In the genomic region with DNA sequence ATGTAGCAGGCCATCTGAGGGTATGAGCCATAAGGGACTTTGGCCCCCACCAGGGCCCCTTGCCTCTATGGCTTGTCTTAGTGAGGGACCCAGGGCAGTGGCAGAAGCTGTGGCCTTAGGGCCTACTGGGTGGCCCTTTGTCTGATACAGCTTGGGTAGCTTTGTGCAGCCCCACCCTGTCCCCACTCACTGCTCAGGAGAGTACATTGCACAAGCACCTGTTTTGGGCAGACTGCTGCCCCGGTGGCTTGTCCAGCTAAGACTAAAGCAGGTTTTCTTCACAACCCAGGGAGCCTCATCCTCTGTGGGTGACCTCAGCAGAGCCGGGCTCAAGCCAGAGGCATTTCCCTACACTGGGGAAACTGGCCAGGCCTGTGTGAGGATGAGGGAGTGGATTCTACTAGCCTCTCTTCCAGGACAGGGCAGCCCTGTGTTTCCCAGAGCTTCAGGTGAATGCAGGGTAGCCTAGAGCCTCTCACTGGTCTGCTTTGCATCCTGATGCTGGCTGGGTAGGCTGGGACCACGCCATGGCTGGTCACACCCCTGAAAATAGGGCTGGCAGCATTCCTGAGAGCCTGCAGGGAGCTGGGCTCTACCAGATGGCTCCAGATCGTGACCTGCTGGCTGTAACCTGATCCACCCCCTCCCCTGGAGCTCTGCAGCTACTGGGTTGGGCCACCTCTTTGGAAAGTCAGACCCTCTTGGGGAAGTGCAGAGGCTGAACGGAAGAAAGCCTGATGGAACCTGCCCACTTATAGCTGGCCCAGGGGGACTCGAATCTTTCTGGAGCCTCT, we compare ENCODE assay signal across 8 mouse cellular contexts. TPM values are rescaled to one million over a fixed set of nuclear protein-coding genes. Genes with fewer than 3 reads are reported as not detected.
DNase-seq lines count a peak whose midpoint lies in the region; ATAC-seq lines count a peak whose summit lies in the region.

No protein-coding gene starts in this region.

- H3K9ac ChIP-seq in midbrain, embryonic 13.5 days (replicated peaks) = no peak overlapping the region
- no peak overlapping the region for H3K9ac ChIP-seq in embryonic facial prominence, embryonic 14.5 days (ENCODE audit: low read depth, low read length)
- 0 out of 2 replicates have a peak overlapping the region, but pooled peaks have one; percentile 18 for H3K9ac ChIP-seq in limb, embryonic 12.5 days (replicated peaks)
- peak overlapping the region; percentile 17; the same call in 1 of the 2 replicates for H3K9ac ChIP-seq in stomach, embryonic 16.5 days (ENCODE audit: low read length)

- WGBS in midbrain, embryonic 10.5 days = 12% methylated on average over 6 of the region's 6 CpGs
- WGBS in midbrain, embryonic 13.5 days = 12% methylated on average over 6 of the region's 6 CpGs
- WGBS in embryonic facial prominence, embryonic 14.5 days = 5% methylated on average over 6 of the region's 6 CpGs
- 11% methylated on average over 6 of the region's 6 CpGs for WGBS in limb, embryonic 12.5 days
- 13% methylated on average over 6 of the region's 6 CpGs for WGBS in stomach, embryonic 16.5 days

- intact Hi-C loops in heart, postnatal 36 days (cut with DNase I) = loop anchor here (2.0 kb wide), 1 partner anchor 13 kb away; no protein-coding TSS in a partner anchor

- H3K36me3 ChIP-seq in midbrain, embryonic 10.5 days = no peaks in the 10 kb centered on the region
- no peaks in the 10 kb centered on the region for H3K36me3 ChIP-seq in midbrain, embryonic 13.5 days
- H3K36me3 ChIP-seq in embryonic facial prominence, embryonic 14.5 days (ENCODE audit: control insufficient read depth, insufficient read depth, low read length) = no peaks in the 10 kb centered on the region
- no peaks in the 10 kb centered on the region for H3K36me3 ChIP-seq in limb, embryonic 12.5 days
- no peaks in the 10 kb centered on the region for H3K36me3 ChIP-seq in stomach, embryonic 16.5 days (ENCODE audit: control insufficient read depth, insufficient read depth, low read length)

- H3K9me3 ChIP-seq in midbrain, embryonic 10.5 days (replicated peaks) = no peaks in the 10 kb centered on the region
- no peaks in the 10 kb centered on the region for H3K9me3 ChIP-seq in midbrain, embryonic 13.5 days
- no peaks in the 10 kb centered on the region for H3K9me3 ChIP-seq in embryonic facial prominence, embryonic 14.5 days (ENCODE audit: control insufficient read depth, low read length)
- no peaks in the 10 kb centered on the region for H3K9me3 ChIP-seq in limb, embryonic 12.5 days
- no peaks in the 10 kb centered on the region for H3K9me3 ChIP-seq in stomach, embryonic 16.5 days (replicated peaks; ENCODE audit: control insufficient read depth, low read length)

- peaks cover 33% of the 10 kb centered on the region for H3K4me1 ChIP-seq in midbrain, embryonic 10.5 days
- H3K4me1 ChIP-seq in midbrain, embryonic 13.5 days (replicated peaks) = peaks cover 5% of the 10 kb centered on the region; the same call in 1 of the 2 replicates
- peaks cover 23% of the 10 kb centered on the region for H3K4me1 ChIP-seq in embryonic facial prominence, embryonic 14.5 days (ENCODE audit: control insufficient read depth, insufficient read depth, low read length)
- H3K4me1 ChIP-seq in limb, embryonic 12.5 days (replicated peaks) = peaks cover 47% of the 10 kb centered on the region
- peaks cover 34% of the 10 kb centered on the region for H3K4me1 ChIP-seq in stomach, embryonic 16.5 days (ENCODE audit: control insufficient read depth, insufficient read depth, low read length)

- H3K4me3 ChIP-seq in midbrain, embryonic 10.5 days = no peak overlapping the region
- H3K4me3 ChIP-seq in midbrain, embryonic 13.5 days (replicated peaks) = no peak overlapping the region
- no peak overlapping the region for H3K4me3 ChIP-seq in embryonic facial prominence, embryonic 14.5 days (ENCODE audit: low read depth, low read length)
- H3K4me3 ChIP-seq in limb, embryonic 12.5 days (replicated peaks) = no peak overlapping the region
- H3K4me3 ChIP-seq in stomach, embryonic 16.5 days (replicated peaks; ENCODE audit: low read length) = no peak overlapping the region

- H3K4me2 ChIP-seq in midbrain, embryonic 13.5 days (replicated peaks) = no peak overlapping the region
- no peak overlapping the region for H3K4me2 ChIP-seq in embryonic facial prominence, embryonic 14.5 days (ENCODE audit: low read depth, low read length)
- peak overlapping the region; percentile 18 for H3K4me2 ChIP-seq in limb, embryonic 12.5 days
- no peak overlapping the region for H3K4me2 ChIP-seq in stomach, embryonic 16.5 days (ENCODE audit: low read depth, low read length)

- ATAC-seq in midbrain, embryonic 13.5 days = no peak
- ATAC-seq in embryonic facial prominence, embryonic 14.5 days (ENCODE audit: low read depth) = peak; percentile 92
- peak; percentile 87 for ATAC-seq in limb, embryonic 12.5 days (ENCODE audit: insufficient number of reproducible peaks, insufficient read depth, low FRiP score, low TSS enrichment, low read depth)
- peak; percentile 68 for ATAC-seq in stomach, embryonic 16.5 days (ENCODE audit: insufficient read depth, low FRiP score)
- ATAC-seq in megakaryocyte, adult 5-6 weeks (ENCODE audit: poor library complexity, severe bottlenecking) = no peak

- DNase-seq in midbrain, embryonic 10.5 days (ENCODE audit: low spot score) = peak; percentile 61
- peak; percentile 91 for DNase-seq in embryonic facial prominence, embryonic 14.5 days (ENCODE audit: low spot score)
- DNase-seq in heart, postnatal 36 days = peak; percentile 60 to 67
- DNase-seq in adrenal gland, postnatal 4 days (ENCODE audit: low spot score in 2 of 2) = no peak

- no peaks in the 10 kb centered on the region for H3K27me3 ChIP-seq in midbrain, embryonic 10.5 days (ENCODE audit: low read depth, poor library complexity, severe bottlenecking)
- no peaks in the 10 kb centered on the region for H3K27me3 ChIP-seq in midbrain, embryonic 13.5 days
- no peaks in the 10 kb centered on the region for H3K27me3 ChIP-seq in embryonic facial prominence, embryonic 14.5 days (replicated peaks; ENCODE audit: control insufficient read depth, insufficient read depth, low read length)
- H3K27me3 ChIP-seq in limb, embryonic 12.5 days = no peaks in the 10 kb centered on the region
- no peaks in the 10 kb centered on the region for H3K27me3 ChIP-seq in stomach, embryonic 16.5 days (ENCODE audit: control insufficient read depth, insufficient read depth, low read length)

- peak overlapping the region; percentile 57 for H3K27ac ChIP-seq in midbrain, embryonic 10.5 days (replicated peaks)
- no peak overlapping the region for H3K27ac ChIP-seq in midbrain, embryonic 13.5 days
- H3K27ac ChIP-seq in embryonic facial prominence, embryonic 14.5 days (replicated peaks; ENCODE audit: low read depth, low read length) = peak overlapping the region; percentile 35; the same call in 1 of the 2 replicates
- H3K27ac ChIP-seq in limb, embryonic 12.5 days = peak overlapping the region; percentile 91
- H3K27ac ChIP-seq in stomach, embryonic 16.5 days (ENCODE audit: low read length) = peak overlapping the region; percentile 68; the same call in 1 of the 2 replicates

RNA-seq across cellular contexts. Expression of gene Kcnq1, which starts 17.9 kb away (rescaled TPM):
- 0.69 and 1.1 TPM in 2 replicates for polyA plus RNA-seq in midbrain, embryonic 10.5 days (2016; fragmentation: Nextera tagmentation; extraction: Ambion mirVana)
- polyA plus RNA-seq in midbrain, embryonic 13.5 days (2015; fragmentation: Nextera tagmentation; extraction: Ambion mirVana) = 0.82 and 0.89 TPM in 2 replicates
- polyA plus RNA-seq in embryonic facial prominence, embryonic 14.5 days (2014; fragmentation: Nextera tagmentation; extraction: Ambion mirVana) = 1.9 and 2.0 TPM in 2 replicates
- 10 to 100 TPM; 34.3 to 37.1 TPM for total RNA-seq in heart, postnatal 36 days (2021)
- polyA plus RNA-seq in limb, embryonic 12.5 days (2016; fragmentation: Nextera tagmentation; extraction: Ambion mirVana) = 0.94 and 1.8 TPM in 2 replicates
- 10.0 and 10.1 TPM in 2 replicates for polyA plus RNA-seq in stomach, embryonic 16.5 days (2015; fragmentation: Nextera tagmentation; extraction: Ambion mirVana)
- total RNA-seq in megakaryocyte, adult 5-6 weeks (2015) = not detected in 2 replicates
- total RNA-seq in megakaryocyte, adult 5-6 weeks (2017) = not detected in 2 replicates
- 1 to 10 TPM; 3.4 to 5.6 TPM for total RNA-seq in adrenal gland, postnatal 4 days (2021)

RNA-seq across cellular contexts. Expression of gene Trpm5, which starts 29.6 kb away (rescaled TPM):
- 0.62 and 0.93 TPM in 2 replicates for polyA plus RNA-seq in midbrain, embryonic 10.5 days (2016; fragmentation: Nextera tagmentation; extraction: Ambion mirVana)
- 0.95 and 1.2 TPM in 2 replicates for polyA plus RNA-seq in midbrain, embryonic 13.5 days (2015; fragmentation: Nextera tagmentation; extraction: Ambion mirVana)
- 14.7 and 18.2 TPM in 2 replicates for polyA plus RNA-seq in embryonic facial prominence, embryonic 14.5 days (2014; fragmentation: Nextera tagmentation; extraction: Ambion mirVana)
- total RNA-seq in heart, postnatal 36 days (2021) = not detected
- 6.2 and 8.8 TPM in 2 replicates for polyA plus RNA-seq in limb, embryonic 12.5 days (2016; fragmentation: Nextera tagmentation; extraction: Ambion mirVana)
- polyA plus RNA-seq in stomach, embryonic 16.5 days (2015; fragmentation: Nextera tagmentation; extraction: Ambion mirVana) = 18.3 and 18.5 TPM in 2 replicates
- not detected in 2 replicates for total RNA-seq in megakaryocyte, adult 5-6 weeks (2015)
- total RNA-seq in megakaryocyte, adult 5-6 weeks (2017) = not detected in 2 replicates
- total RNA-seq in adrenal gland, postnatal 4 days (2021) = 1 to 10 TPM; 5.2 to 6.0 TPM

RNA-seq across cellular contexts. Expression of gene Tssc4, which starts 55.0 kb away (rescaled TPM):
- polyA plus RNA-seq in midbrain, embryonic 10.5 days (2016; fragmentation: Nextera tagmentation; extraction: Ambion mirVana) = 136 and 142 TPM in 2 replicates
- polyA plus RNA-seq in midbrain, embryonic 13.5 days (2015; fragmentation: Nextera tagmentation; extraction: Ambion mirVana) = 102 and 104 TPM in 2 replicates
- polyA plus RNA-seq in embryonic facial prominence, embryonic 14.5 days (2014; fragmentation: Nextera tagmentation; extraction: Ambion mirVana) = 52.2 and 66.7 TPM in 2 replicates
- total RNA-seq in heart, postnatal 36 days (2021) = 10 to 100 TPM; 15.3 TPM
- polyA plus RNA-seq in limb, embryonic 12.5 days (2016; fragmentation: Nextera tagmentation; extraction: Ambion mirVana) = 116 and 121 TPM in 2 replicates
- polyA plus RNA-seq in stomach, embryonic 16.5 days (2015; fragmentation: Nextera tagmentation; extraction: Ambion mirVana) = 75.8 and 84.7 TPM in 2 replicates
- 14.0 and 19.2 TPM in 2 replicates for total RNA-seq in megakaryocyte, adult 5-6 weeks (2015)
- 17.7 and 20.5 TPM in 2 replicates for total RNA-seq in megakaryocyte, adult 5-6 weeks (2017)
- 10 to 100 TPM; 40.1 to 42.4 TPM for total RNA-seq in adrenal gland, postnatal 4 days (2021)

Comparison
In these comparisons a context has a peak if more than half of its experiments do, and no peak if none do; other contexts are left out.
1. DNase-seq: peak in midbrain, embryonic 10.5 days (single experiment), embryonic facial prominence, embryonic 14.5 days (single experiment) and heart, postnatal 36 days (2 of 2); none in adrenal gland, postnatal 4 days (0 of 2).
2. ATAC-seq: peak in embryonic facial prominence, embryonic 14.5 days (single experiment), limb, embryonic 12.5 days (single experiment) and stomach, embryonic 16.5 days (single experiment); none in midbrain, embryonic 13.5 days (single experiment) and megakaryocyte, adult 5-6 weeks (single experiment).
3. H3K9ac ChIP-seq: peak in limb, embryonic 12.5 days (single experiment) and stomach, embryonic 16.5 days (single experiment); none in midbrain, embryonic 13.5 days (single experiment) and embryonic facial prominence, embryonic 14.5 days (single experiment).